Mouse (Mus musculus) MEL (cell line): ENCODE measurements around the gene Tmem178b.

ENCODE experiments used
- EP300 ChIP-seq, 2 experiments: IDR thresholded peaks; 2 replicates each; pipeline ENCODE4 v1.6.1; 2011; ENCODE audit warnings: improper control_type of control experiment in 2 of 2, low read length in 2 of 2, low read depth in 1 of 2, mild to moderate bottlenecking in 1 of 2
- MAX ChIP-seq: IDR thresholded peaks from 2 replicates; pipeline ENCODE4 v1.6.1; 2011; ENCODE audit warnings: low read length, improper control_type of control experiment

GRCm38 (mm10) chr6:40238857-40239256 lies 365.8 kb downstream of the Tmem178b start:
- TF ChIP-seq MAX, result no peak
- no peak for TF ChIP-seq EP300 (IDR thresholded peaks at IDR 0.05; ENCODE audit: low read depth in 1 of 2, low read length in 2 of 2)
